Mouse (Mus musculus) brain, adult 2 months (tissue): ENCODE measurements around the gene Arpp21.

ENCODE experiments used
- DNase-seq: peaks from one replicate; pipeline ENCODE4 v3.0.0; 2011; ENCODE audit warnings: low read depth, low spot score

Gene Arpp21

DNA sequence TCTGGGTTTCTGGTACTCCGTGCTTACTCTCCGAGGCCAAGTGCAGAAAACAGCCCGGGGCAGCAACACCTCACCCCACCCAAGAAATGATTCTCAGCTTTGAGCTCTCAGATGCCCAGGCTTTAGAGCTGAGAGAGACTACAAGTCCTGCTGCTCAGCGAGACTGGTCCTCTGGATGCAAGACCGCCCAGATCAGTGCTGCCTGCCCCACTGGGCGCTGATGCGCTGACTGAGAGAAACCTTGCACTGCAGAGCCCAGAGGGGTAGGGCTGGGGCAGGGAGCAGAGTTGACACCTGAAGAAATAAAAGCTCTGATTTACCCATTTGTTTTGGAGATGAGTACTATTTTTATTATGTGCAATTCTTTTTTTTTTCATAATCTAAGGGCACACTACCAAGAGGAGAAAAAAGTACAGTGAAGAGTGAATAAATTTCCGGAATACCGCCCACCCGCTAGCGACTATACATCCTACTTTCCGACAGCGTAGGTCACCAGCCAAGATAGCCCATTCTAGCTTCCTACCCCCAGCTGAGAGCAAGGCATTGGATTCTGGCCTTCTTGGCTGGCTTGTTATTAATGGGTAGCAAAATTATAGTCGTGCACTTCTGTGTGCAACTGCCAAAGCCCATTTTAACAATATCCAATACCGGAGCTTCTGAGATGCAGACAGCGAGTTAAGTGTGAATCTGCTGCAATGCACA lies at the start of gene Arpp21:
Gene Arpp21, minus strand, starts transcription at position 243 of the 702 bp plus-strand sequence.
- peak; percentile 84 for DNase-seq

DNA sequence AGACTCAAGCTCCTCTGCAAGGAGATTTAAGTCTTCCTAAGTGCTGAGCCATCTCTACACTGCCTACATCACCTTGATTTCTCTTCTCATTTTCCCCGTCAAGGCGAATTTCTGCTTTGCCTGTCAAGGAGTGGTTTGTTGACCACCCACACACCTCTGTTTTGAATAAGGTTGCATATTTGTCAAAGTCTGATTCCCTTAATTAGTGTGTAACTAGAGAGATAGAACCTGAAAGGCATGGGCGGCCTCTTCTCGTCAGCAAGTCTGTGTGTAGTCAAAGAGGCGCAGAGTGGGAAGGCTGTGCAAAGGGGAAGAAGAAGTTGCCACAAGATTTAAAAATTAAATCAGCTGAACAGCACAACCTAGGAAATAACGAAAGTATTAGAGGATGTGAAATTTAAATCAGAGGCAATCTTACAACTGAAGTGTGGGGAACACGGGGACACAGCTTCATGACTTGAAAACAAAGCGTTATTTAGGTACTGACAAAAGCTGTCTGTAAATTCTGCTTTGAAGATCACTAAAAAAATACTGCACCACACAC lies 36.8 kb upstream of the Arpp21 start:
- DNase-seq: peak; percentile 78

DNA sequence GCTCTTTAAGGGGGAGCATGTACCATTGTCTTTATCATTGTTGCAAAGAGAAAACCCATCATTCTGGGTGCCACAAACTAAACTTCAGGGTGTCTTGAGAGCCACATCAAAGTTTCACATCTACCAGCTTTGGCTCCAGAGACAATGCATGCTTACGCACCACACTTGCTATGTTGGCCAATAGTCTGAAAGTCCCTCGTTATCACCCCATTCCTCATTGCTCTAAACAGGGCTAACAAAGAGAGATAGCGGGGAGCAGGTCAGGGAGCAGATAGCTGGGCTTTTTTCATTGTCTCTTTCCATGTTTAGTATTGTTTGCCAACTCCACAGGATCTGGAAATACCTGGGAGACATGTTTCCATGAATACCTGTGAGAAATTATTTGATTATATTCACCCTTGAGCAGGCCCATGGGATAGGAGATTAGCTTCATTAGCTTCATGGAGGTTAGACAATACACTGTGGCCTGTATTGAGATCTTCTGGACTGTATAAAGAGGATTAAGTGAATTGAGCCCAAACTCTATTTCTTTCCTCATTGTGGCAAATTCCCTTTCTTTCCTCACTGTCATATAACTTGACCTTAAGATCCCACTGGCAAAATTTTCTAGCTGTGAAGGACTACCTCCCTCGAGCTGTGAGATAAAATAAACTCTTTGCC lies 29.4 kb upstream of the Arpp21 start:
- DNase-seq: no peak

DNA sequence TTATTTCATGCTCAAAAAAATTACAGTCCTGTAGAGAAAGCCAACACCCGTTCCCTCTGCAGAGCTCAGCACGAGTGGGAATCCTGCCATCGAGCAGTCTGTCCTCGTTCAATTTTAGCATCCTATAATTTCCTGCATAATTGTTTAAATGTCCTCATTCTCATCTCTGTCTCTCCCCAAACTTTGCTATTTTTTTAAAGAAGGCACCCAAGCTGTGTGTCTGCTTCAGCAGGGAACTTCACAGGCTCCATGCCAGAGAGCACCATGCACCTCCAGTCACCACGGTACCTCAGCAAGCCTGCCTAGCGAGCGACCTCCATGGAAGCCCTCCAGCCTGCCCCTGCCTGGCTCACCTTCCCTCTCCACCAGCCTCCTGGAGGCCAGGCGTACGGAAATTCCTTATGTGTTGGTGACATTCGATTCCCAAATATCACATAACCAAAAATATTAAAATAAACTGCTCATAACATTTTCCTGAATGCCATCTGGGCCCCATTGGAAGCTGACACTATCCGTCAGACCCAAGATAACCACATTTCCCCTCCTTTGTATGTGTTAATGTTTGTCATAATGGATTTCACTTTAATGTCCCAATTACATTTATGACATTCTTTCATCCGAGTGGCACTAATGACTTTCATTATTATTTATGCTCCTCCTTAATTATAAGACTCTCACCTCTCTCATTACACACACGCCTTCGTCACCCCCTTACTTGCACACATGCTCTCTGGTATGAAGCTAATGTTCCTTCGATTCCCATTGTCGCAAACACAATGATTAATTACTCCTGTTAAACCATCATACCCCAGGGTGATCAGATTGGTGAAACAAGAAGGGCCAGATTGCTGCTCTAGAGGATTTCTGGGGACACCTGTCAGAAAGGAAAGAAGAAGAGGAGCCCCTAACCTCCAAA lies 26.5 kb upstream of the Arpp21 start:
- DNase-seq: peak; percentile 96

DNA sequence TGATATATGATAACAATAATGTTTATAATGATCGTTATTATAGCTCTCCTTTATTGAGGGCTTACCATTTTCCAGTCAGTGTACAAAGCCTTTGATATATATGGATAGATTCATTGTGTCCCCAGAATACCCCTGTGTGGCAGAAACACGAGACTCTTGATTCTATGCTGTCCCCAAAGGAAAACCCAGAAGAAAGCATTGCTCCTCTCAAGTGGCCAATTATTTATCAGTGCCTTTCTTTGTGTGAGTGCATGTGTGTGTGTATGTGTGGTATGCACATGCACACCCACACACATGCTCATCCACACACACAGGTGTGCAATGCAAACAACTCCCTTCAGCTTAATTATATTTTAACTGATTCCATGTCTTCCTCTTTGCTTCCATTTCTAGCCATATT lies 25.8 kb upstream of the Arpp21 start:
- DNase-seq: no peak

DNA sequence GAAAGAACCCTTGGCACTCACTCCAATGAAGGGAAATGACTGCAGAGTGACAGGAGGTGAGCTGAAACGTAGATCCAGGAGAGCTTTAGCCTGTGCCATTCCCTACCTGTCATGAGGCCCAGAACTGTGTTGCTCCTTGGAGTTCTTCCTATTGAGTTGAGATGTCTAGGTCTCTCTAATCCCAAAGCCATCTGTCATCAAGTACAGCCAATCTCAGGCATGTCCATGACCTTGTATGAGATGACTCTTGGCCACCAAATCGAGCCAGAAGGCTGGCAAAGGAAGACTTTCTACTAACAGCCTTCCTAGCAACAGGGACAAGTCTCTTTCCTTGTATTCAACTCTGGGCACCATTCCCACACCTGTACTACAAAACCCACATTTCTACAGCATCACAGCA lies 25.0 kb upstream of the Arpp21 start:
- peak; percentile 98 for DNase-seq

DNA sequence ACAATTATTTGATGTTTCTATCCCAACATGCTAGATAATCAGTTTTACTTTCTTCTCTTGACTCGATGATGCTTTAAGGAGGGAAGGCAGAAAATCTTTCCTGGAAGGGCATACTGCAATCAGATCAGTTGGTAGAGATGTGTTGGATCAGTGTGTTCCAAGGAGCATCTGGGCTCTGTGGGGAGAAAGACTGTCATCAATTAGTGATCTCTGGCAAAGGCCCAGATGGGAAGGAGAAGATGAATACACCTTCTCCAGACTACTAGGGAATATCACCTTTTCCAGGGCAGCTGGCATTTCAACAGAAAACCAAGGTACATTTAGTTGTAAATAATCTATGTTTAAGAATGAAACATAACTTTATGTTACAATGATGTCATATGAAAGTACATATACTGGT lies 22.8 kb upstream of the Arpp21 start:
- DNase-seq: peak; percentile 59

DNA sequence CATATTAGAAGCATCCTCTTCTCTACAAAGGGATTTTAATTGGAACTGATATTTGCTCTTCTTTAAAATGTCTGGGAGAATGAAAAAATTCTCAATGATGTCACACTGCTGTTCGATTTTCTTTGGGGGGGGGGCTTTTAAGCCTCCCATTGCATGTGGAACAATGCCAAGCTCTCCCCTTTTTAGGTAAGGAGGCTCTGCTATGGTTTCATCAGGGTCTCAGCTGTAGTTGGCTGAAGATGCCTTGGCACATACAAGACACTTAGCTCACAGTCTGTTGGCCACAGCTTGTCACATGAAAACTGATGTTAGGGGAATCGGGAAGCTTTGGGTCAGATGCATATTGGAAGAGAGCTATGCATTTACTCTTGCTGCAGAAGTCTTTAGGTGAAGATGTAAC lies 20.2 kb upstream of the Arpp21 start:
- no peak for DNase-seq

DNA sequence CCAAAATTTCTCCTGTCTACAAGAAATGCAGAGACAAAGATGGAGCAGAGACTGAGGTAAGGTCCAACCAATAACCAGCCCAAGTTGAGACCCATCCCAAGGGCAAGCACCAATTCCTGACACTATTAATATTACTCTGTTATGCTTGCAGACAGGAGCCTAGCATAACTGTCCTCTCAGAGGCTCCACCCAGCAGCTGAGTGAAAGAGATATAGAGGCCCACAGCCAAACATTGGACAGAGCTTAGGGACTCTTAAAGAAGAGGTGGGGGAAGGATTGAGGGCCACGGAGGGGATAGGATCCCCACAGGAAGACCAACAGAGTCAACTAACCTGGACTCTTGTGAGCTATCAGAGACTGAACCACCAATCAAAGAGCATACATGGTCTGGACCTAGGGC lies 18.0 kb upstream of the Arpp21 start:
- DNase-seq: no peak

DNA sequence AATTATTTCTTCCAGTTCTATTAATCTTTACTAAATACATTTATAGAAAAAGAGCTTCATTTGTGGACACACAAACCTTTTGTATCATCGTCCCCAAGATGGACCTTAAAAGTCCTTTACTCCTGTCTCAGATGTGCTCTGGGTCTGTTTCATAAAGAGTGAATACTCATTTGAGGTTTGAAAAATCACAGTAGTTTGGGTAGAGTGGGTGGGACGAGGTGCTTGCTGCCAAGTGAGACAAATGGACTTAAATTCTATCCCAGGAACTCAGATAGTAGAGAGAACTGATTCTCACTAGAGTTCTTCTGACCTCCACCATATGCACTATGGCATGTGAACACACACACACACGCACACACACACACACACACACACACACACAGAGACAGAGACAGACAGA lies 16.1 kb upstream of the Arpp21 start:
- peak; percentile 37 for DNase-seq

DNA sequence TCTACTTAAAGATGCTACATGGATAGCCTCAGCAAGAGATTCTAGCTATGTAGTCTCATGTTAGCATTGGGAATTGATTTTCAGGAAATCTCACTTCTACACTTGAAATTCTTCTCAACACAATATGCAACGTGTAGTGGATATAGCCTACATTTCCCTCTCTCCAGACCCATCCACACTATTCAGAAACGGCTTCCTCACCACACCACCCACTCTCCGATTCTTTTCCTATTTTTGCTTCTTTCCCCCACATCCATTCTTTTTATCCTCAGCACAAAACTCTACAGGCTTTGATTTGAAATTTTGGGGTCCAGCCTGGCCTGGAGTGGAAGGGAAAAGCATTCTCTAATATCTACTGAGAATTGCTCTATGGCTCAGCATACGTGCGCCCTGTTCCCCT lies 15.6 kb upstream of the Arpp21 start:
- DNase-seq: peak; percentile 25

DNA sequence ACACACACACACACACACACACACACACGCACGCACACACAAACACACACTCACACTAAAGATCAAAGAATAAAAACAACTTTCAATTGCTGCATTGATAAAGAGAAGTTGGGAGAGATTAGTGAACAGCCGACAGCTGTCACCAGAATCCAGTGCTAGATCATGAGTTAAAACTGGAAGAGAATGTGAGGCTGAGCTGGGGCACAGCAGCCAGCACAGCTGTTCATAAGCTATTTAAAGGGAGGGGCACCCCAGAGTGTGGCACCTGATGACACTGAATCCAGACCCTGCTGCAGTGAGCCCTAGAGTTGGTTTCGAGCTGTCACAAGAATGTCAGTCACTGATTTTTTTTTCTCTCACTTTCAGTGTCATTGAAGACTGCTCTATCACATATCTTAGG lies 14.0 kb upstream of the Arpp21 start:
- no peak for DNase-seq

DNA sequence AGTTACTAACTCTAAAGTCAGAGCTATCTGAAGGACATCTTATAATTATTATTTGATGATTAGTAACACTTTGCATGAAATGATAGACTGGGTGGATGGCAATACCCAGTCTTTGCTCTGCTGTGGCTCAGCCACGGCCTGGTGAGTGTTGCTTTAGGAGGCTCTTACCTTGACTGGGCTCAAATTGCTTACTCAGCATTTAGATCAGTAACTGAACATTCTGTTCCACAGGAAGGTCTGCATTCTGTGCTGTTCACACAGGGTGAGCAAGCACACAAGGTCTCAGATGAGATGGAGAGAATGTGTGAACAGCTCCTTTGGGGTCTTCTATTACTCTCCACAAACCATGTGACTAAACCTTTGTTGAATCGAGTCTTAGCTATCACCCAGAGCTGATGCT lies 11.4 kb upstream of the Arpp21 start:
- DNase-seq: no peak

DNA sequence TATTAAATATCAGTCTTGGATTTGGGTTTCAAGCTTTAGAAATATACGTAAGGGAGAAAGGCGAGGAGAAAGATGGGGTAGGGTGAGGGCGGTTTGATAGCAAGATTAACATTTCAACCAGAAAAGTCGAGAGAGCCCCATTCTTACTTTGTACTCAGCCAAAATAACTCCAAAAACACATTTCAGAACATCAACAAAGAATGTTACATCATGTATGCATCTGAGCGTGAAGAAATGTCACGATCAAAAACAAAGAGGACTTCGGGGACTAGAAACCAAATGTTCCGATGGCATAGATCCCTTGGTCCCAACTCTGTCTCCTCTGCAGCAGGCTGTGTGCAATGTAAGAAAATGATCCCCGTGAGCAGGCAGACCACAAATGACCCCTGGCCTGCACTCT lies 2.4 kb upstream of the Arpp21 start:
- DNase-seq: peak; percentile 56

DNA sequence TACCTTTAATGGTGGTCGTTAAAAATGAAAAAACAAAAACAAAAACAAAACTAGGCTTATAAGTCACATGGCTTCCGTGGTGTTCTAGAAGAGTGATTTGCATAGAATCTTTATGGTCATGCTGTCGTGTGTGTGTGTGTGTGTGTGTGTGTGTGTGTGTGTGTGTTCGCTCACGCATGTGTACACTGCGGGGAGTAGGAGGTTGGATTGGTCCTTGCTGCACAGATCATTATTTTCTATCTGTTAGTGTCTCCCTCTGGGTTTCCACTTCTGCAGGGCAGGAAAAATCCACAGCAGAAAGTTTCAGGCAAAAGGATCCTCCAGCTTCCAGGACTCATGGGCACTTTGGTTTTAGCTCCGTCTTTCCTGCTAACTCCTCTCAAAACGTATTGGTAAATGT lies 813 bp upstream of the Arpp21 start:
- no peak for DNase-seq

DNA sequence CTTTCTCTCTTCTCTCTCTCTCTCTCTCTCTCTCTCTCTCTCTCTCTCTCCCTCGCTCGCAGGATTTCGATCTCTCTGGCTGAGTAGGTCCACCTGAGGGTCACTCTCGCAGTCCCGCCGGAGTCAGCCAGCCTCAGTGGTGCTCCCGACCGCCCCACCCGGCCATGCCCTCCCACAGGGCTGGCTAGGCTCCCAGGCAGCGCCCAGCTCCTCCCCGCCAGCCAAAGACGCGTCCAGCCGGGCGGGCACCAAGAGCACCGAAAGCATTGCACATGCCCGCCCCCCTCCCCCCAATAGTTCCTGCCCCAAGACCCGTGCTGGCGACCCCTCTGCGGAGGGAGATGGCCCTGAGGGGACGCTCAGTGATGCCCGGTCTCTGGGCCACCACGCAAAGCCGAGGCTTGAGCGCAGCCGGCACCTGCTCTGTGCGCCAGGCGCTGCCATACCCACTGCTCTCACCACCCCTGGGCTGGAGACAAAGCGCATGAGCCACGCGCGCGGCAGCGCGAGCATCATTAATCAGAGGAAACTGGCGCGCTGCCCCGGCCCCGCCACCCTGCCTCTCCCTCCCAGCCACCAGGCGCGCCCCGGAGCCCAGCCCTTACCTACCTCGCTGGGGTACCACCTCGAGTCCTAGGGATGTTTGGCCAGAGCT lies 570 bp downstream of the Arpp21 start:
- peak; percentile 91 for DNase-seq

DNA sequence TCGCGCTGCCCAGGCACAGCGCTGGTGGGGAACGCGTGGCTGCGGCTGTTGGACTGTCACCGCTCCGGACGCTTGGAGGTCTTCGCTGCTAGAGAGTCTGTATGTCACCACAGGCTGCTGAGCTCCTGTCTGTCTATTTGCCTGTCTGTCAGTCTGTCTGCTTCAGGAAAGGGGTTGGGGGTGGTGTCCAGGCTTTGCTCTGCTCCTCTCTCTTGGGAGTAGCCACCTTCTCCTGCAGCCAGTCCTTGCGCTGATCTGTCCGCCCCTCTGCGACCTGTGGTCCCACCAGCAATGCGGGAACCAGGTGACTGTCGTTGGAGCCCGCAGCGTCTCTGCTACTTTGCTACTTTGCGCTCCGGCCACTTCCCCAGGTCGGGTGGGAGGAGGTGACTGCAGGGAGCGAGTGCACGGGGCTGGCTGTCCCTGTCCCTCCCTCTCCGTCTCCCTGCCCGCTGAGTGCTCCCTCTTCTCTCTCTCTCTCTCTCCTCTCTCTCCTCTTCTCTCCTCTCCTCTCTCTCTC lies 1.2 kb downstream of the Arpp21 start:
- peak; percentile 90 for DNase-seq

DNA sequence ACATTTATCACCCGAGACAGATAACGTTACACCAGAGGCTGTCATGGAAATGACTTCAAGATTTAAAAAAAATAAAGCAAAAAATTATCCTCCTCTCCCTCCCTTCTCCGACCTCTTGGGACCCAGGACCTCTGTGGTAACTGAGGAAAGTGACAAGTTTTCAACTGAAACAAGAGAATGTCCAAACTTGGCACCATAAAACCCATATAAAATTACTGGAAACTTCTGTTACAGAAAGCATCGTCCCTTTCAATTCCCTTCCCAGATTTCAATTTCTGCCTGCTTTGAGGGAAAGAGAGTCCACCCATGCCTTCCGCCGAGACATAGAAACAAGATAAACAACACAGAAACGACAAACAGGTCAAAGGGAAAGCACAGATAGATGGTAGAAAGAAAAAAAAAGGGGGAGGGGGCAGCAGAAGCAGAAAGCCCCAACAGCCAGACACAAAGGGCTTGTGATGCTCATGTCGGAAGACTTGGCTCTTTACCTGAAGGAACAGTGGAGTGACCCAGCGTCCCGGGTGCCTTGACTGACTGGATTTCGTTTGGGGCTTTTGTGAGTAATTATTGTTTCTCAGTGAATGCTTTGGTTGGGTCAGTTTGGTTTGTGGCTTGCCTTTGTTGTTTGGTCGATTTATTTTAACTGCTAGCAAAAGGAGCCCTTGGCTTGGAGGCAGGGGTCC lies 1.8 kb downstream of the Arpp21 start:
- peak; percentile 49 for DNase-seq

DNA sequence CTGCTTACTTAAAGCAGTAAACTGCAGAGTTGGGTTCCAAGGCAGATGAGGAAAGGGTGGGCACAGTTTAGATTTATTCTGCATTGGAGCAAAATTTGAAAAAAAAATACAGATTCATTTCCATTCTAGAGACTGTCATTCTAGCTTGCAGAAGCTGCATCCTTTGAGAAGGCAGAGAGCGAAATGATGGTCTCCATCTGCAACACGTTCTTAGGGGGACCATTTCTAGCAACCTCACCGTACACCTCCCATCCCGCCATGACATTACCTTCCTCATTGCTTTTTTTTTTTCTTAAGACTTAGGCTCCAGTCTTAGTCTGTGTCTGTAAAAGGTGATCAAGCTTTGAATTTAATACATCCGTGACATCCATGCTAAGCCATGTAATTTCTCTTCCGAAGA lies 2.4 kb downstream of the Arpp21 start:
- DNase-seq: peak; percentile 58

DNA sequence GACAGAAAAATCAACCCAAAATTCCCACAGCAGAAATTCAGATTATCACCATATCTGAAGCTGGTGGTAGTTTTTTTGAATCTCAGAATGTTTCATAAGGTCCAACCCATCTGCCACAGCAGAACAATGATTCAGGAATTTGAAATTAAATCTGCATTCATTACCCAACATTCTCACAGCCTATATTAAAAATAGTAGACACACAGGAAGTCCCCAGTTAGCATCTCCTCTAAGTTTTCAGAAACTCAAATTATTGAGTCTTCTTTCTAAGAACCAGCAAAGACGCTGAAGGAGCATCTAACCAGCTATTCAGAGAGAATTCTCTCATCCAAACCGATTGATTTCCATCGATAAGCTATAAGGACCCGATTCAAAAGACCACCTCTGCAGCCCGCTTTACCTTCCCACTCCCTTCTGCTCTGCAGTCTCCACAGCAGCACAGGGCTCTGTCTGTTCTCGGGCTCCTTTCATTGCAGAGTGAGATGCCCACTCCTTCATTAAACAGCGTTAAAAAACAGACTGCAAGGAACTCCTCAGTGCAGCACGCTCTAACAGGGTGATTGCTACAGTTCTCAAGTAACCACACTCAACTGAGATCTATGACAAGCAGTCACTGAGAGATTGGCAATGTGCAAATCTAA lies 3.7 kb downstream of the Arpp21 start:
- DNase-seq: peak; percentile 80
